Mouse (Mus musculus) layer of hippocampus, adult 9-11 months (tissue): ENCODE measurements at regions not wholly inside any gene's neighbourhood (a gene's known extent, or its start where the extent isn't known, plus 50 kb on each side); places are given as distances from the start of the nearest gene placed in this dataset.

ENCODE experiments used
- DNase-seq: peaks from one replicate; pipeline ENCODE4 v3.0.0; 2022

- DNase-seq, result no peak
Measured at GRCm38 (mm10) chr13:101214094-101214493, 380.9 kb upstream of the Slc30a5 start.

GRCm38 (mm10) chr13:101213121-101213916 is 380.1 kb upstream of the Slc30a5 start:
- DNase-seq, result peak; percentile 51

GRCm38 (mm10) chr13:101212341-101212895 is 379.2 kb upstream of the Slc30a5 start:
- DNase-seq, result no peak

- DNase-seq, result no peak
Measured at GRCm38 (mm10) chr13:101208788-101209187, 375.6 kb upstream of the Slc30a5 start.

GRCm38 (mm10) chr13:101203463-101203862 is 370.2 kb upstream of the Slc30a5 start:
- DNase-seq, result no peak

GRCm38 (mm10) chr13:101202565-101203313 is 369.5 kb upstream of the Slc30a5 start:
- DNase-seq, result no peak

GRCm38 (mm10) chr13:101190249-101190830 is 357.1 kb upstream of the Slc30a5 start:
- DNase-seq, result no peak

GRCm38 (mm10) chr13:101182387-101182786 is 349.2 kb upstream of the Slc30a5 start:
- no peak for DNase-seq

GRCm38 (mm10) chr13:101175017-101175689 is 341.9 kb upstream of the Slc30a5 start:
- no peak for DNase-seq

- no peak for DNase-seq
Measured at GRCm38 (mm10) chr13:101161768-101162167, 328.5 kb upstream of the Slc30a5 start.

GRCm38 (mm10) chr13:101159878-101160277 is 326.7 kb upstream of the Slc30a5 start:
- no peak for DNase-seq

GRCm38 (mm10) chr13:101153760-101154159 is 320.5 kb upstream of the Slc30a5 start:
- no peak for DNase-seq

- DNase-seq, result no peak
Measured at GRCm38 (mm10) chr13:101142761-101143160, 309.5 kb upstream of the Slc30a5 start.

- DNase-seq, result no peak
Measured at GRCm38 (mm10) chr13:101142104-101142735, 309.0 kb upstream of the Slc30a5 start.

- DNase-seq, result peak; percentile 35
Measured at GRCm38 (mm10) chr13:101129466-101129865, 296.2 kb upstream of the Slc30a5 start.

GRCm38 (mm10) chr13:101127808-101128207 is 294.6 kb upstream of the Slc30a5 start:
- no peak for DNase-seq

GRCm38 (mm10) chr13:101127262-101127661 is 294.0 kb upstream of the Slc30a5 start:
- DNase-seq, result no peak

GRCm38 (mm10) chr13:101117311-101117710 is 284.1 kb upstream of the Slc30a5 start:
- no peak for DNase-seq

GRCm38 (mm10) chr13:101115296-101115695 is 282.1 kb upstream of the Slc30a5 start:
- DNase-seq, result no peak

GRCm38 (mm10) chr13:101112176-101112575 is 278.9 kb upstream of the Slc30a5 start:
- no peak for DNase-seq

GRCm38 (mm10) chr13:101111773-101112172 is 278.5 kb upstream of the Slc30a5 start:
- DNase-seq, result no peak

- DNase-seq, result no peak
Measured at GRCm38 (mm10) chr13:101100621-101101020, 267.4 kb upstream of the Slc30a5 start.
